Mouse (Mus musculus) liver, adult 2 months (tissue): ENCODE results near the gene Frat2.

ENCODE experiments used
- CTCF ChIP-seq: fragments of 200-500 bp; IDR thresholded peaks from 2 replicates; pipeline ENCODE4 v1.5.1; 2011; ENCODE audit warnings: low read depth, low read length, control low read depth
- POLR2A ChIP-seq: fragments of 200-500 bp; IDR thresholded peaks from 2 replicates; pipeline ENCODE4 v1.6.1; 2011; ENCODE audit warnings: low read length, control low read depth; ENCODE audit not compliant: insufficient read depth; ENCODE audit errors: extremely low read depth

- TF ChIP-seq CTCF (no peak), POLR2A (no peak)
These were observed 25.3 kb downstream of the Frat2 start for GRCm38 (mm10) chr19:41822589-41822988.
